Mouse (Mus musculus) spleen, adult 2 months (tissue): ENCODE data around the gene Ovca2.

Source experiments
- CTCF ChIP-seq: fragments of 200-500 bp; IDR thresholded peaks from 2 replicates; pipeline ENCODE4 v1.5.1; 2011; ENCODE audit warnings: mild to moderate bottlenecking, inconsistent platforms; ENCODE audit not compliant: insufficient read depth, insufficient read length, insufficient replicate concordance; ENCODE audit errors: extremely low read depth
- POLR2A ChIP-seq: fragments of 200-500 bp; IDR thresholded peaks from 2 replicates; pipeline ENCODE4 v1.6.1; 2011; ENCODE audit warnings: low read depth, low read length, inconsistent platforms

- TF ChIP-seq POLR2A, result no peak
- no peak for TF ChIP-seq CTCF
Measured at GRCm38 (mm10) chr11:75197956-75198355, 19.3 kb upstream of the Ovca2 start.
